Mouse (Mus musculus): ENCODE measurements around the gene Tcn2. TPM values are rescaled to one million over a fixed set of nuclear protein-coding genes. Genes with fewer than 3 reads are reported as not detected.

Tcn2 gene
- total RNA-seq, 2 experiments from 2014 or later = 15.8 to 17.0 TPM

- DNase-seq (ENCODE audit: low spot score) = no peak
Measured at GRCm38 (mm10) chr11:3895458-3895857, 36.5 kb downstream of the Tcn2 start.

- peak; percentile 91 for DNase-seq (ENCODE audit: low spot score)
Measured at GRCm38 (mm10) chr11:3894406-3895281, 37.3 kb downstream of the Tcn2 start, which contains the start of the genes 4921536K21Rik and Dusp18. Gene 4921536K21Rik (minus strand): TSS chr11:3895098. Gene Dusp18 (plus strand): TSS chr11:3895240.

- DNase-seq (ENCODE audit: low spot score) = no peak
Measured at GRCm38 (mm10) chr11:3893970-3894369, 38.0 kb downstream of the Tcn2 start.

GRCm38 (mm10) chr11:3887331-3887730 is 44.6 kb downstream of the Tcn2 start:
- no peak for DNase-seq (ENCODE audit: low spot score)

GRCm38 (mm10) chr11:3883711-3884110 is 48.2 kb downstream of the Tcn2 start:
- DNase-seq (ENCODE audit: low spot score) = no peak

GRCm38 (mm10) chr11:3879836-3880235 is 52.1 kb downstream of the Tcn2 start:
- peak; percentile 68 for DNase-seq (ENCODE audit: low spot score)

- no peak for DNase-seq (ENCODE audit: low spot score)
Measured at GRCm38 (mm10) chr11:3878660-3879059, 53.3 kb downstream of the Tcn2 start.

GRCm38 (mm10) chr11:3876419-3876818 is 55.5 kb downstream of the Tcn2 start:
- no peak for DNase-seq (ENCODE audit: low spot score)

Other genes with a start within 250 kb of the Tcn2 start
- gene Osbp2, start 68.3 kb downstream of the Tcn2 start, total RNA-seq (2021) = 1 to 10 TPM; 1.1 to 1.3 TPM
- gene 4921536K21Rik, start 37.1 kb downstream of the Tcn2 start, total RNA-seq (2021) = under 1 TPM; 0.17 to 0.27 TPM
- 10 to 100 TPM in 1 of 2 experiments, 1 to 10 TPM in 1; 9.1 to 20.5 TPM for gene Dusp18, start 36.9 kb downstream of the Tcn2 start, total RNA-seq (2021)
- gene Slc35e4, start 17.5 kb downstream of the Tcn2 start, total RNA-seq (2021) = 10 to 100 TPM; 16.5 to 30.9 TPM
- gene Pes1, start 31.8 kb upstream of the Tcn2 start, total RNA-seq (2021) = 10 to 100 TPM; 31.0 to 31.8 TPM
- not detected for gene 4930556J24Rik, start 44.6 kb upstream of the Tcn2 start, total RNA-seq (2021)
- gene Gal3st1, start 51.5 kb upstream of the Tcn2 start, total RNA-seq (2021) = under 1 TPM in 1 of 2 experiments, not detected in 1; 0.12 TPM
- not detected for gene Sec14l4, start 99.3 kb upstream of the Tcn2 start, total RNA-seq (2021)
- not detected for gene Sec14l3, start 132.7 kb upstream of the Tcn2 start, total RNA-seq (2021)
- gene Mtfp1, start 163.3 kb upstream of the Tcn2 start, total RNA-seq (2021) = 10 to 100 TPM; 39.2 to 51.4 TPM
- under 1 TPM; 0.09 to 0.33 TPM for gene Sec14l2, start 191.3 kb upstream of the Tcn2 start, total RNA-seq (2021)
- 1 to 10 TPM; 3.3 to 4.5 TPM for gene Rnf215, start 203.0 kb upstream of the Tcn2 start, total RNA-seq (2021)
- 1 to 10 TPM; 1.8 to 1.9 TPM for gene Ccdc157, start 228.1 kb upstream of the Tcn2 start, total RNA-seq (2021)
- gene Sf3a1, start 228.2 kb upstream of the Tcn2 start, total RNA-seq (2021) = 10 to 100 TPM; 15.0 to 18.6 TPM

Measured in gastrocnemius, adult 18-20 months (tissue).